Mouse (Mus musculus) left cerebral cortex, postnatal 10 days (tissue): ENCODE data around the gene Cyp46a1. TPM values are rescaled to one million over a fixed set of nuclear protein-coding genes. Genes with fewer than 3 reads are reported as not detected.
A peak's percentile ranks its signal among the peaks of the same experiment; 100 is the strongest.

Experiments
- DNase-seq, 2 experiments: peaks; one replicate each; pipeline ENCODE4 v3.0.0; 2021 to 2022; ENCODE audit warnings: low spot score in 2 of 2, mixed read lengths in 1 of 2; ENCODE audit errors: extremely low spot score in 1 of 2
- intact Hi-C: fragments of 180-260 bp; cut with DNase I; formaldehyde crosslinking; loops from one replicate; pipeline ENCODE4 v1.15.1; 2025
- total RNA-seq, 2 experiments: library from RNA; stranded (reverse); gene quantifications; 2 replicates each; pipeline ENCODE4 v1.2.3; 2021

Gene Cyp46a1
- total RNA-seq, 2 experiments from 2014 or later, result 159 to 168 TPM

DNA sequence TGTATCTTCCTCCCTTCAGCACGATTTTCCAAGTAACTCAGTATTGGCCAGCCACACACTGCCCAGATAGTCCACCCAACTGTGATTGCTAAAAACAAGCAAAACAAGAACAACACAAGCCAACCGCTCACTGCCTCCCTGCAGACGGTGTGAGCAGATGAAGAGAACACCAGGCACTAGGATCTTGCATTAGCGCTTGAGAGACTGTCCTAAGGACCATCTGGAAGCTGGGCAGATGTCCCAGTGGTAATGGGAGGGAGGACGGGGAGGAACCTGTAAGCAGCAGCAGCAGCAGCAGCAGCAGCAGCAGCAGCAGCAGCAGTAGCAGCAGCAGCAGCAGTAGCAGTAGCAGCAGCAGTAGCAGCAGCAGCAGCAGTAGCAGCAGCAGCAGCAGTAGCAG is 14.8 kb downstream of the Cyp46a1 start:
- intact Hi-C loops, result no loop called here
- peak in 1 of 2 experiments; percentile 37 for DNase-seq

DNA sequence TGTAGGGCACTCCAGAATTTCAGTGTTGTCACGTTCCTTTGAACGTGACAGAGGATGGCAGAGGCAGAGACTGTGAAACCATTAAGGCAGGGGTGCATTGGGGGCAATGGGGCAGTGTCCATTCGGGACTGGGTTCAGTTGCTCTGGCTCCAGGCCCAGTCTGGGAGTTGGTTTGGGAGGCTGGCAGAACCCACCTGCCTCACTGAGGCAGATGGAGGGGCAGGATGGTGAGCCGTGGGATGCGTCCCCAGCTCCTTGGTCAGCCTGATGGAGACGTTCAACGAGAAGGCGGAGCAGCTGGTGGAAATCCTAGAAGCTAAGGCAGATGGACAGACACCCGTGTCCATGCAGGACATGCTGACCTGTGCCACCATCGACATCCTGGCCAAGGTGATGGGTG is 16.8 kb downstream of the Cyp46a1 start:
- peak in 1 of 2 experiments; percentile 35 for DNase-seq
- intact Hi-C loops, result no loop called here

DNA sequence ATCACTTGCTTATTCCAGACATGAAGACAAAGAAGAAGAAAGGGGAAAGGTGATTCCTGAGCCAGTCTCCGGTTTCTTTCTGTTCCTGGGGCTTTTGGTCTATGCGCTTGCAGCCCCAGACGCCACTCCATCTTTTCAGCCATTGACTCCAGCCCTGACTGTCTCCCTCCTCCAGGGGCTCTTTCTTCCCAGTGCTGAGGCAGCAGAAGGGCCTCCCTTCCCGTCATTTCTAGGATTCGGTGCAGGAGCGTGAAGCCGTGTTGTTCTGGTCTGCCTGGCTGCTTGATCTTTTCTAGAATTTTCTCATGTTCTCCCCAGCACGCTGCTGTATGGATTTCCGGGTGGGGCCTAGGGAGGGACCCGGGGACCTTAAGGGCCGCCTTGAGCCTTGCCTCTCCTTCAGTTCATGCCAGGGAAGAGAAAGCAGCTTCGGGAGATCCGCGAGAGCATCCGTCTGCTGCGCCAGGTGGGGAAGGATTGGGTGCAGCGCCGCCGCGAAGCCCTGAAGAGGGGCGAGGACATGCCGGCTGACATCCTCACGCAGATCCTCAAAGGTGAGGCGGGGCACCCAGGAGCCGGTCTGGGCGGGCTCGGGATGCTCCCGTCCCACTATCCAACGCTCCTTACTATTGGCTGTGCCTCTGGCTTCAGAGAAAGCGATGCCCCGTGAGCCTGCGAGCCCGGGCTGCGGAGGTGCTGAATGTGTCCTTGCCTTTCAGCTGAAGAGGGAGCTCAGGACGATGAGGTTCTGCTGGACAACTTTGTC is 18.4 kb downstream of the Cyp46a1 start:
- intact Hi-C loops, result no loop called here
- no peak for DNase-seq

DNA sequence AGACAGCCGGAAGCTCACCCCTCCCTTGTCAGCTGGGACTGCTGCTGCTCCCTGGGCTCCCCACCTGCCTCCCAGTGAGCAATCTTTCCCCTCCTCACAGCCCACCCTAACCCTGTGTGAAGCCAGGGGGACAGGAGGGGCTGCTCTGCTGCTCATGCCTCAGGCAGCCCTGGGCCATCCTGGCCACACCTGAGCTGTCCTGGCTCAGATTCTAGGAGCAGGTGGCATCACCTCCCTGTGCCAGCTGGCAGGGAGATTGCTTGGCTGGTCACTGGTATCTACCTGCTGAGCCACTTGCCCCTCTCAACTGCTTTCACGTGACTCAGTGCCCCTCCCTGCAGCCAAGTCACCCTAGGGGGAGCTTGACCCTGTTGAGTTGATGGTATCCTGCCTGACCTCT is 20.1 kb downstream of the Cyp46a1 start:
- intact Hi-C loops, result no loop called here
- DNase-seq, result no peak

DNA sequence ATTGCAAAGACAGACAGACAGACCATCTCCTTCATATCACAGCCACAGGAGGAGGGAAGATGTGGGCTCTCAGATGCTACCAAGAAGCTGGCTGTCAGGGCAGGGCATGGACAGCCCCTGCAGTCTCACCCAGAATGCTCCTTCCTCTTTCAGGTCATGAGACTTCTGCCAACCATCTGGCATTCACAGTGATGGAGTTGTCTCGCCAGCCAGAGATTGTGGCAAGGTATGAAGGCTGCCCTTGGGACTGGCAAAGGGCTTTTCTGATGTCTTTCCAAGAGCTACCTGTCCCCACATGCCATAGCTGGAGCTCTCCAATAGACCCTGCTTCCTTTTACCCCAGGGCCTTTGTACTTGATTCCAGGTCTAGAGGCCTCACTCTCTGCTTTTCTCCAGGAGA is 21.1 kb downstream of the Cyp46a1 start:
- no peak for DNase-seq
- intact Hi-C loops, result no loop called here

DNA sequence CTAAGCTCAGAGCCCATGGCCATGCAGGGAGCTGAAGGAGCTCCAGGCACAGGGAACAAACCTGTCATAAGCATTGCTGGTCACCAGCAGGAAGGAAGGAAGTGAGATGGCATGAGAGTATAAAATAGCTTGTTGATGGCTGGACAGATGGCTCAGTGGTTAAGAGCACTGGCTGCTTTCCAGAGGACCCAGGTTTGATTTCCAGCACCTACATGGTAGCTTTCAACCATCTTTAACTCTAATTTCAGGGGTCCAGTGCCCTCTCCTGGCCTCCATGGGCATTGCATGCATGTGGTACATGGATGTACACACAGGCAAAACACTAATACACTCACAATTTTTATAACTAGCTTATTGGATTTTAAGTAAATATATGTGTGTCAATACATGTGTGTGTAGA is 21.8 kb downstream of the Cyp46a1 start:
- DNase-seq, result no peak
- intact Hi-C loops, result no loop called here

DNA sequence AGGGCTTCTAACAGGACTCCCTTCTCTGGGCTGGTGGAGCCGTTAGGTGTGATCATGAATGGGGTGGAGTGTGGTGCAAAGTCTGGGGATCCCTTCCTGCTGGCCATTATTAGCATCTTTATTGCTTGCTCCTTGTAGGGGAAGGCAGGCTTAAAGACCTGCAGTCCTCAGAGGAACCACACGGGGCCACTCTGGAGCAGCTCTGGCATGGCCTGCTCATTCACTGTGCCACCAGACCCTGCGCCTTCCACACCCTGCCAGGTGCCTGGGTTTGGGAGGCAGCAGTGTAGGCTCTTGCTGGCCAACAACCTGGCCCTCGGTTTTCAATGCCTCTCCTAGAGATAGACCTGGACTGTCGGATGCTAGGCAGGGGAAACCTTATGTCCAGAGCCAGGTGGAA is 29.6 kb downstream of the Cyp46a1 start:
- intact Hi-C loops, result loop anchor here (5.0 kb wide), 2 partner anchors 59 to 129 kb away; no protein-coding TSS in a partner anchor
- DNase-seq, result peak; percentile 74 to 83

DNA sequence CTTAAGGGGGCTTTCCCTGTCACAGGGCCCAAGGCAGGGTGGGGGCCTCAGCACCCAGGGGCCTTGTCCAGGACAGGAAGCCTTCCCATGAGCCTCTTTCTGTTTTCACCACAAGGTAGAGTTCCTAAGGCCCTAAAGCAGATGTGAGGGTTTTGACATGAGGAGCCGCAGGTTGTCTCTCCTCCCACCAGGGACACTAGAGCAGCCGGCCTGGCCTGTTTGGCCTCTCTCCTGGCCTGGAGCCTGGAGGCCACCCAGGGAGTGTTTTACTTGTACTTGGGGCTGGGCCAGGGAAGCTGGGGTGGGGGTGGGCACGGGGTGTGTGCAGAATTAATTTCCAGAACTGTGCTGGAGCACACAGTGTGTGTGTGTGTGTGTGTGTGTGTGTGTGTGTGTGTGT is 31.2 kb downstream of the Cyp46a1 start:
- peak in 1 of 2 experiments; percentile 83 for DNase-seq
- intact Hi-C loops, result no loop called here

DNA sequence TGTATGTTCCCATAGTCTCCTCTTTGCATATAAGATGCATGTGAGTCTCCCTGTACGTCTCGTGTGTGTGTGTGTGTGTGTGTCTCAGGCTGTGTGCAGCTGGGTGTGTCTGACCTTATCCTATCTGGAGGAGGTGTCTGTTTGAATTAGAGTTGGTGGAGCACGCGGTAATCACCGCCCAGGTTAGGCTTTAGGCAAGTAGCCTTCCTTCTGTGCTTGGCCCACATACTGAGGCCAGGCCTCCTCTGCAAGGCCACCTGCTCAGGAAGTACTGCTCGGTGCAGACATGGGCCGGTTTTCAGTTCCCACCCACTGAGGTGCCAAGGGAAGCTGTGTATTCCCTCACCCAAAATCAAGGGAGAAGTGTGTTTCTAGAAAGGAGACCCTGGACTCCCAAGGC is 31.7 kb downstream of the Cyp46a1 start:
- intact Hi-C loops, result no loop called here
- DNase-seq, result no peak

DNA sequence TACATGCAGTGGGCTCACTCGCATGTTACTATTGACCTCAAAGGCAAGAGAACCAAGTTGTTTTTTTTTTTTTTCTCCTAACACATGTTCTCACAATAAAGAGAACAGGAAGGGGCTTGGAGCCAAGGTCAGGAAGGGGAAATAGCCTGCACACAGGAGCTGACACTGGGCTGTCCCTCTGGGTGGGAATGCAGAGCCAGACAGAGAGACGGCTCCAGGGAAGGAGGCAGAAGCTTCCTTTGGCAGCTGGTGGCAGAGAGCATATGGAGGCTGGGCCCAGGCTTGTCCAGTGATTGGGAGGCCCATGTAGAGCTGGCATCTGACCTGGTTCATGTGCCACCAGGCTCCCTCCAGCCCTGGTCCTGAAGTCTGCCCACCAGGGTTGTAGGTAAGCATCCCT is 33.7 kb downstream of the Cyp46a1 start:
- peak in 1 of 2 experiments; percentile 50 for DNase-seq
- intact Hi-C loops, result no loop called here

DNA sequence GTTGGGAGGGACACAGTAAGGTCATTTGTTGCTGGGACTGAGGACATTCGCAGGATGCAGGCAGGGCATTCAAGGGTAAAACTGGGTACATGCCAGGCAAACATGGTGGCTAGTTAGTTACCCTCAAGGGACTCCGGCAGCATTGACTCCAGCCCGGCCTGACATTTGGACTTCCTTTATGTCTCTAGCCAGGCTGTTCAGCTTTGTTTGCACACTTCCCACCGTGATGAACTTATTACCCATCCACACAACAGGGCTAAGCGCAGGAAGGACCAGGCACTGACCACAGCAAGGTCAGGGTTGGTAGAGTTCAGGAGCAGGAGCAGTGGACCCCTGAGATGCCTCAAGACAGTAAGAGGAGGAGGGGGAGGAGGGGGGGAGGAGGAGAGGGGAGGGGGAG is 34.7 kb downstream of the Cyp46a1 start:
- no peak for DNase-seq
- intact Hi-C loops, result no loop called here

DNA sequence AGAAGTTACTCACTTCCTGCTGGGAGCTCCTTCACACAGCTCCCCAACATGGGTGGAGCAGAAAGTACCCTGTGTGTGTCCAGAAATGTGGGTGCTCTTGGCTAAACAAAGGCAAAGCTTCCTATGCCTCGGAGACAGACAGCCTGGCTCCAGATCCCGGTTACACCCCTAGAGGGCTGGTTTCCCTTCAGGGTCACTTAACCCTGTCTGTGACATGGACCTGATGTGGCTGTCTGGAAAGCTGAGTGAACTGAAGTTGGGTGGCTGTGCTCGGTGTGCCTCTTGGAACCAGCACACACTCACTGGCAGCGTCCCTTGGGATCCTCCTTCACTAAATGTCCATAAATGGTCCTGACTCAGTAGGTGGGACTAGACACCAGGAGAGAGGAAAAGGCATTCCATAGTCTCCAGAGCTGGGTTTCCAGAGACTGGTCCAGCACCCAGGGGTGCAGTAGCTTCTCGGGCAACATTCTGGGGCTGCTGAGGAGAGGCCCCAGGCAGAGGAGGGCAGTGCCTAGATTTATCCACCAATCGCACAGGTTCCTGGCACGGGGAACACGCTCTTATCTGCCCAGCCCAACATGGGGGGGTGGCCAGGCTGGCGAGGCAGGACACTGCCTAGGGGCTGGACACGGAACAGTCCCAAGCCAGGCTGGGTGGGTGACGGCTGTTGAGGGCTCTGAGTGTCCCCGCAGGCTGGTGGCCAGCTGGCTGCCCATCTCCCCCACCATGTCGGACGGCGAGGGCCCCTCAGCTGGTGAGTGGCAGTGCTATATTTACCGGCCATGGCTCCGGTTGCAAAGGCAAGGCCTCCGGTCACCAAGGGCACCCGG is 36.6 kb downstream of the Cyp46a1 start, which contains the start of gene Eml1:
Eml1 (plus strand) TSS at position 362 of the 833 bp plus-strand sequence.
- intact Hi-C loops, result no loop called here
- DNase-seq, result peak in 1 of 2 experiments; percentile 50

DNA sequence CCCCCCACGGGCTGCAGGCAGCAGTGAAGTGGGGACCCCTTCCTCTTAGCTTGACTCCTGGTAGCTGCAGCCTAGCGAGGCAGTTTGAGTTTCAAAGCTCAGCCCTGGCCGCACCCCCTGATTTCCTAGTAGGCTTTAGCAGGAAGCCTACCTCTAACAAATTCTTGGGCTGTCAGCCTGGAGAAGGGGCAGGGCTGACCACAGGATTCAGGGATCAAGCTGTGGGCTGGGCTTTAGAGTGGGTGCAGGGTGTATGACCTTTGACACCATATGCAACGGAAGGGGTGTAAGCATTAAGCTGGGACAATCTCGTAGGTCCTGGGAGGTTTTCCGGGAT is 37.2 kb downstream of the Cyp46a1 start:
- DNase-seq, result no peak
- intact Hi-C loops, result no loop called here

DNA sequence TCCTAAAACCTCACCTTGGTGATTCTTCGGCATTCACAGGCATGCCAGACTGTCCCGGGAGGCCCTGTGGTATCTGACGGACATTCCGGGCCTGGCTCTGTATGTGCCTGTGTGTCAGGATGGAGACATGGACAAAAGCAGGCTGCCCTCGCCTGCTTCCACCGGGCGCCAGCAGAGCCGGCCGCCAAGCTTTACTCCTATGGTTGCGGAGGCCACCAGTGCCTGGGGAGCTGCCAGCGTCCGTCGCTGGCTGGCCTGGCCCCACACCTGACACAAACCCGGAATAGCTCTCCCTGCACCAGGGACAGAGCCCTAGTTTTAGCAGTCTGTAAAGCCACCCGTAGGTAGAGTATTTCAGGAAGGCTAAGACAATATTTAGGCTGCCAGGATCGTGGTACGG is 38.1 kb downstream of the Cyp46a1 start:
- DNase-seq, result no peak
- intact Hi-C loops, result no loop called here

DNA sequence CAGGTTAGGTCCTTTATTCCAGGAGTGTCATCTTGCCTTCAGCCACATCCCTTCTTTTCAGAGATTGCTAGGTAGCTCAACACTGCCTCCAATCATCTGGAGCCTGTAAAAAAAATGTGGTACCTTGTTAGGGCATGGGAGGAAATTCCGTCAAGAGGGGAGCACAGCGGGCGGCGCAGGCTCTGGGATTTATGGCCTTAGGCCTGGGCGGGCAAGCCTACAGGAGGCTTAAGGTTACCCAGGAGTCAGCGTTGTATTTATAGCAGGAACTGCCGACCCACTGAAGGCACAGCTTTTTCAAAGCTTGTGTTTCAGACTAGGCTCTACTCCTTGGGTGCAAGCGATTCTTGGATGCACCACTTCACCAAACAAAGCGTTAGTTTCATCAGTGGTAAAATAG is 39.4 kb downstream of the Cyp46a1 start:
- DNase-seq, result no peak
- intact Hi-C loops, result no loop called here

DNA sequence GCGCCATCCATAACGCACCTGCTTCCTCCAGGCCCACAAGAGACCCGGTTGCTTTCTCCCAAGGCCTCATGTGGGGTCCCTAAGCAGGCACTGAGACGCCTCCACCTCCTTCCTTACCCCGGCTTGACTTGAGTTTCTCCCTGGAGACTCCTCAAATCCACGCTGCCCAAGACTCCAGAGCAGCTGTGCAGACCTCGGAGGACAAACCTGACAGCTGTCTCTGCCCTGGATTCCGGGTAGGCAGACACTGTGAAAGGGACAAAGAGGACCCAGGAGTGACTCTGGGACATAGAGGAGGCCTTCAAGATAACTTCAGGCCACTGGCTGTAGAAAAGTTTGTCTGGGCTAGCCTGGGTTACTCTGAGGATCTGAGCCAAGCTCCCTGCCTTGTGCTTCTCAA is 40.5 kb downstream of the Cyp46a1 start:
- intact Hi-C loops, result no loop called here

DNA sequence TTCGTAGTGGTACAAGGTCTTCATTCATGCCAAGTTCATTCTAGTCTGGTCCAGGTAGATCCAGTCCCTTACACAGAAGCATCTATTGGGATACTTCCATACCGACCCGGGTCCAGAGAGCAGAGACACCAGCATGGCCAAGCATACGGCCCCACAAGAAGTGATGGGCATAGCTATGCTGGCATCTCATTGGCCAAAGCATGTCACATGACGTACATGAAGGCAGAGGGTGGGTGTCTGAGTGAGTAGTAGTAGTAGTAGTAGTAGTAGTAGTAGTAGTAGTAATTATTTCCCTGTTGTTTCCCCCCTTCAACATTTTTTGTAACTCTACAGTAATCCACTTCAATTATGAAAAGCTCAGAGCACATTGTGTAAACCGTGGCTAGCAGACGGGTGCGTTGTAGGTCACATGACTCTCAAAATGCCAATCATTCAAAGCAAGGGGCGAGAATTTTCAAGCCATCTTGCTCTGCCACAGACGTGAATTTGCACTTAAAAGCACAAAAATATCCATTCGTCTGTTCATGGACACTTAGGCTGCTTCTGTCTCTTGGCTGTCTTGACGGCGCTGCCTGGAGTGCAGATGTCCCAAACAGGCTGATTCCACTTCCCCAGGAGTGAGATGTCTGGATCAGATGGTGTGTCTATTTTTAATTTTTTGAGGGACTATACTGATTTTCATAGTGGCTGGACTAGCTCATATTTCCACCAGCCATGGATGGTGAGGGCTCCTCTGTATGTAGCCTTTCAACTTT is 44.4 kb downstream of the Cyp46a1 start:
- intact Hi-C loops, result no loop called here
- DNase-seq, result peak in 1 of 2 experiments; percentile 63

More for the DNA sequence above, 40.5 kb downstream of the Cyp46a1 start:
- no peak for DNase-seq

DNA sequence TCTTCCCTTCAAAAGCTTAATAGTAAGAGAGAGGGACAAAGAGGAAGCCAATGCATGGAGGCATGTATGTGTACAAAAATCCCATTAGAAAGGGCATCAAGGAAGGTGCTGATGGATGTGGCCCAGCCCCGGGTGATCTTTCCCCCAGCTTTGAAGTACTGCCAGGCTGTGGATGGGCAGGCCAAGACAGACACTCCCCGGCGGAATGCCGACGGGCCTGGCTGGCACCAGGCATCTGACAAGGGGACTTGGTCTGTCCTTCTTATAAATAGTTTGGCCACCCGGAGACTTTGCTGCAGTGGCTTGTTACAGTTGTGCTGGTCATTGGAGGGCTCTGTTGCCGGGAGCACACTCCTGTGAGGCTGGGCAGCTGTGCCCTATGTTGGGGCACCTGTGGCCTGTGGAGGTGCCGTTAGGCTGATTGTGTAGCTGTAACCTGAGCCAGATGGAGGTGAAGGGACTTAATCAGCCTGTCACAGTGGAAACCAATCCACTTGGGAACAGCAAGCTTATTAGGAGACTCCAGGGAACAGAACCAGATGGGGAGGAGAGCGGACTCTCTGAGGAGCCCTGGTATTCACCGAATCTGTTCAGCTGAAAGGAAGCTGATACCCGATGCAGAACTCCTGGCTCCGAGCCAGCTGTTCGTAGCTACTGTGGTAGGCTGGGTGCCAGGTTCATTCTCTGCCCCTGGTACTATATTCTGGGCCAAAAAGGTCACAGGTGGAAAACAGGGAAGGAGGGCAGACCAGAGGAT is 52.5 kb downstream of the Cyp46a1 start:
- DNase-seq, result peak in 1 of 2 experiments; percentile 62
- intact Hi-C loops, result no loop called here

DNA sequence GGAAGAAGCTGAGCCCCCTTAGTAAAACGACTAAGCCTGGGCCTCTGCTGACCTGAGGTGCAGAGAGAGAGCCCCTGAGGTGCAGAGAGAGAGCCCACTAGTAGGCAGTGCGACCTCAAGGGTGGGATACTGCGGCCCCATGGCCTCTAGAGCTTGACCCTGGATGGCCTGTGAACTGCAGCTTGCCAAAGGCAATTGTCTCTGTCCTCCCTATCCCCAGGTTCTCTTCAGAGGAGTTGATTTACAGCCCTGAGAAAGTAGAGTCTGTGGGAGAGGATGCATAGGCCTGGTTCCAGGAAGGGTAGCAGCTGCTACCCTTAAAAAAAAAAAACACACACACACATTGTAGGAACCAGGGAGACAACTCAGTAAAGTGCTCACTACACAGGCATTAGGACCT is 55.5 kb downstream of the Cyp46a1 start:
- DNase-seq, result no peak
- intact Hi-C loops, result no loop called here
